Mouse (Mus musculus) lung, embryonic 14.5 days (tissue): ENCODE measurements around the gene Fbn1. TPM values are rescaled to one million over a fixed set of nuclear protein-coding genes. Genes with fewer than 3 reads are reported as not detected.
A peak's percentile ranks its signal among the peaks of the same experiment; 100 is the strongest.
"Not testable (repeated sequence)": the region's sequence is repeated elsewhere in the genome, so short reads cannot be mapped to it uniquely, and the experiment has no call there.

ENCODE experiments used
- ATAC-seq: fragments of 200-750 bp; cut with Nextera tagmentation; 2 replicates; pipeline ENCODE4 v1.8.0; 2017; ENCODE audit warnings: mild to moderate bottlenecking, moderate TSS enrichment, moderate library complexity; ENCODE audit not compliant: insufficient read depth
- DNase-seq: peaks from one replicate; pipeline ENCODE4 v3.0.0-alpha.2; 2015
- H3K27ac ChIP-seq: fragments of 300-500 bp; sonication (generic); 2 replicates; pipeline ENCODE4 v1.5.1; 2014; ENCODE audit warnings: low read depth, mild to moderate bottlenecking, moderate library complexity
- H3K27me3 ChIP-seq: fragments of 300-500 bp; sonication (generic); 2 replicates; pipeline ENCODE4 v1.6.1; 2014; ENCODE audit warnings: low read length, control low read depth; ENCODE audit not compliant: insufficient read depth
- H3K36me3 ChIP-seq: fragments of 300-500 bp; sonication (generic); 2 replicates; pipeline ENCODE4 v1.6.1; 2014; ENCODE audit warnings: control low read depth; ENCODE audit not compliant: insufficient read depth
- H3K4me1 ChIP-seq: fragments of 300-500 bp; sonication (generic); 2 replicates; pipeline ENCODE4 v1.6.1; 2014; ENCODE audit warnings: antibody characterized with exemption, control low read depth; ENCODE audit not compliant: insufficient read depth
- H3K4me2 ChIP-seq: fragments of 300-500 bp; sonication (generic); 2 replicates; pipeline ENCODE4 v1.6.1; 2014; ENCODE audit warnings: mild to moderate bottlenecking
- H3K4me3 ChIP-seq: fragments of 300-500 bp; sonication (generic); 2 replicates; pipeline ENCODE4 v1.5.1; 2014; ENCODE audit warnings: low read depth, low read length
- H3K9ac ChIP-seq: fragments of 300-500 bp; sonication (generic); 2 replicates; pipeline ENCODE4 v1.6.1; 2014
- H3K9me3 ChIP-seq: fragments of 300-500 bp; sonication (generic); 2 replicates; pipeline ENCODE4 v1.6.1; 2016; ENCODE audit warnings: low read depth, low read length, control low read depth
- CTCF ChIP-seq: IDR thresholded peaks from 2 replicates; pipeline ENCODE4 v1.5.1; 2016; ENCODE audit warnings: antibody characterized with exemption, low read depth
- whole genome bisulfite sequencing: fragments of 180-500 bp; shearing (Covaris S2); extraction: QIAGEN DNeasy Blood & Tissue Kit; methylation state at CpG from one replicate; pipeline ENCODE4 v1.1.7; 2014; 5-methylcytosine and 5-hydroxymethylcytosine counted together
- polyA plus RNA-seq: library from polyadenylated mRNA; unstranded; fragments of >200 nt; fragmentation: Nextera tagmentation; extraction: Ambion mirVana; gene quantifications from 2 replicates; pipeline ENCODE4 v1.2.1, GENCODE M21; 2014

Gene Fbn1
- polyA plus RNA-seq, 1 experiment from 2014 or later: 53.1 TPM

GRCm38 (mm10) chr2:125285777-125286176, 222.0 kb downstream of the Fbn1 start:
- Histone ChIP-seq H3K36me3 (no peaks in the 10 kb centered on the region), H3K4me3 (no peak overlapping the region), H3K27me3 (no peaks in the 10 kb centered on the region), H3K4me2 (no peak overlapping the region), H3K4me1 (no peaks in the 10 kb centered on the region), H3K9ac (no peak overlapping the region), H3K27ac (no peak overlapping the region), H3K9me3 (no peaks in the 10 kb centered on the region)
- DNase-seq (no peak), ATAC-seq (no peak)
- no peak for TF ChIP-seq CTCF
- WGBS: 85% methylated on average over 4 of the region's 4 CpGs

- DNase-seq (peak; percentile 17), ATAC-seq (no peak)
- no peaks in the 10 kb centered on the region for H3K27me3 ChIP-seq
- peak overlapping the region; percentile 42 for H3K4me2 ChIP-seq
- H3K4me3 ChIP-seq: no peak overlapping the region
- H3K27ac ChIP-seq: no peak overlapping the region
- TF ChIP-seq CTCF: no peak
- 26% methylated on average over 14 of the region's 14 CpGs for WGBS
- H3K9me3 ChIP-seq: no peaks in the 10 kb centered on the region
- H3K9ac ChIP-seq: no peak overlapping the region
- no peaks in the 10 kb centered on the region for H3K36me3 ChIP-seq
- H3K4me1 ChIP-seq: no peaks in the 10 kb centered on the region
Measured at GRCm38 (mm10) chr2:125282334-125283206, 225.2 kb downstream of the Fbn1 start.

GRCm38 (mm10) chr2:125279995-125280394, 227.8 kb downstream of the Fbn1 start:
- not testable (repeated sequence) for H3K4me1 ChIP-seq, H3K36me3 ChIP-seq, DNase-seq, H3K4me2 ChIP-seq, H3K9me3 ChIP-seq, H3K27ac ChIP-seq, ATAC-seq, H3K9ac ChIP-seq, H3K27me3 ChIP-seq, H3K4me3 ChIP-seq
- 85% methylated on average over 9 of the region's 9 CpGs for WGBS

GRCm38 (mm10) chr2:125278474-125278873, 229.3 kb downstream of the Fbn1 start:
- 0 out of 2 replicates have a peak, but pooled peaks have one; percentile 49 for ATAC-seq

GRCm38 (mm10) chr2:125276692-125277091, 231.1 kb downstream of the Fbn1 start:
- no peak overlapping the region for H3K27ac ChIP-seq
- no peaks in the 10 kb centered on the region for H3K27me3 ChIP-seq
- H3K36me3 ChIP-seq: no peaks in the 10 kb centered on the region
- TF ChIP-seq CTCF: no peak
- ATAC-seq (no peak), DNase-seq (no peak)
- no peak overlapping the region for H3K4me3 ChIP-seq
- no peak overlapping the region for H3K9ac ChIP-seq
- H3K9me3 ChIP-seq: no peaks in the 10 kb centered on the region
- H3K4me2 ChIP-seq: no peak overlapping the region
- no peaks in the 10 kb centered on the region for H3K4me1 ChIP-seq
- WGBS: 76% methylated on average over 5 of the region's 5 CpGs

More at GRCm38 (mm10) chr2:125278474-125278873, 229.3 kb downstream of the Fbn1 start:
- H3K4me1 ChIP-seq: no peaks in the 10 kb centered on the region
- peak; percentile 23 for DNase-seq
- no peaks in the 10 kb centered on the region for H3K27me3 ChIP-seq
- H3K9ac ChIP-seq: no peak overlapping the region
- H3K4me3 ChIP-seq: no peak overlapping the region
- H3K27ac ChIP-seq: no peak overlapping the region
- H3K9me3 ChIP-seq: no peaks in the 10 kb centered on the region
- no peak for TF ChIP-seq CTCF
- 47% methylated on average over 7 of the region's 7 CpGs for WGBS
- no peaks in the 10 kb centered on the region for H3K36me3 ChIP-seq
- no peak overlapping the region for H3K4me2 ChIP-seq

GRCm38 (mm10) chr2:125275617-125276016, 232.2 kb downstream of the Fbn1 start:
- TF ChIP-seq CTCF: no peak
- H3K9me3 ChIP-seq: no peaks in the 10 kb centered on the region
- no peak overlapping the region for H3K27ac ChIP-seq
- H3K9ac ChIP-seq: no peak overlapping the region
- H3K36me3 ChIP-seq: no peaks in the 10 kb centered on the region
- WGBS: 50% methylated on average over 5 of the region's 5 CpGs
- H3K4me2 ChIP-seq: no peak overlapping the region
- ATAC-seq: no peak
- no peak for DNase-seq
- H3K4me3 ChIP-seq: no peak overlapping the region
- no peaks in the 10 kb centered on the region for H3K4me1 ChIP-seq
- H3K27me3 ChIP-seq: no peaks in the 10 kb centered on the region

GRCm38 (mm10) chr2:125268876-125269275, 238.9 kb downstream of the Fbn1 start:
- no peak overlapping the region for H3K9ac ChIP-seq
- ATAC-seq (no peak), DNase-seq (no peak)
- no peaks in the 10 kb centered on the region for H3K4me1 ChIP-seq
- no peaks in the 10 kb centered on the region for H3K9me3 ChIP-seq
- H3K4me3 ChIP-seq: no peak overlapping the region
- H3K4me2 ChIP-seq: no peak overlapping the region
- no peaks in the 10 kb centered on the region for H3K27me3 ChIP-seq
- no peaks in the 10 kb centered on the region for H3K36me3 ChIP-seq
- WGBS: 54% methylated on average over 1 of the region's 1 CpGs
- TF ChIP-seq CTCF: no peak
- no peak overlapping the region for H3K27ac ChIP-seq
